Mouse (Mus musculus) hindbrain, postnatal 0 days (tissue): ENCODE data around the gene Sorbs1. TPM values are rescaled to one million over a fixed set of nuclear protein-coding genes. Genes with fewer than 3 reads are reported as not detected.
A peak's percentile ranks its signal among the peaks of the same experiment; 100 is the strongest.

Experiments used
- ATAC-seq: fragments of 200-750 bp; cut with Nextera tagmentation; 2 replicates; pipeline ENCODE4 v1.8.0; 2017; ENCODE audit warnings: mild to moderate bottlenecking, moderate TSS enrichment, moderate library complexity
- DNase-seq: peaks from one replicate; pipeline ENCODE4 v3.0.0-alpha.2; 2015; ENCODE audit warnings: low spot score
- H3K27ac ChIP-seq: fragments of 300-500 bp; sonication (generic); 2 replicates; pipeline ENCODE4 v1.5.1; 2014; ENCODE audit warnings: mild to moderate bottlenecking
- H3K27me3 ChIP-seq: fragments of 300-500 bp; sonication (generic); 2 replicates; pipeline ENCODE4 v1.6.1; 2014; ENCODE audit warnings: low read length, mixed read lengths; ENCODE audit not compliant: insufficient read depth
- H3K36me3 ChIP-seq: fragments of 300-500 bp; sonication (generic); 2 replicates; pipeline ENCODE4 v1.6.1; 2014; ENCODE audit warnings: low read length, mixed read lengths; ENCODE audit not compliant: insufficient read depth
- H3K4me1 ChIP-seq: fragments of 300-500 bp; sonication (generic); 2 replicates; pipeline ENCODE4 v1.6.1; 2014; ENCODE audit warnings: antibody characterized with exemption, low read length, mixed read lengths; ENCODE audit not compliant: insufficient read depth
- H3K4me2 ChIP-seq: fragments of 300-500 bp; sonication (generic); 2 replicates; pipeline ENCODE4 v1.6.1; 2014; ENCODE audit warnings: low read depth, mild to moderate bottlenecking, low read length, moderate library complexity, mixed read lengths
- H3K4me3 ChIP-seq: fragments of 300-500 bp; sonication (generic); 2 replicates; pipeline ENCODE4 v1.5.1; 2014; ENCODE audit warnings: low read length
- H3K9ac ChIP-seq: fragments of 300-500 bp; sonication (generic); replicated peaks from 2 replicates; pipeline ENCODE4 v1.6.1; 2014; ENCODE audit warnings: mild to moderate bottlenecking, low read length, moderate library complexity, mixed read lengths
- H3K9me3 ChIP-seq: fragments of 300-500 bp; sonication (generic); 2 replicates; pipeline ENCODE4 v1.6.1; 2016; ENCODE audit warnings: low read length, mixed read lengths
- CTCF ChIP-seq: IDR thresholded peaks from 2 replicates; pipeline ENCODE4 v1.5.1; 2016; ENCODE audit warnings: antibody characterized with exemption, control low read depth, low read depth
- WGBS: fragments of 180-500 bp; shearing (Covaris S2); extraction: QIAGEN DNeasy Blood & Tissue Kit; methylation state at CpG from one replicate; pipeline ENCODE4 v1.1.7; 2014; 5-methylcytosine and 5-hydroxymethylcytosine counted together
- polyA plus RNA-seq: library from polyadenylated mRNA; unstranded; fragments of >200 nt; fragmentation: Nextera tagmentation; extraction: Ambion mirVana; gene quantifications from 2 replicates; pipeline ENCODE4 v1.2.1, GENCODE M21; 2015
- total RNA-seq: library from RNA; depleted of rRNA; stranded (reverse); fragments of >200 nt; gene quantifications from 2 replicates; pipeline ENCODE4 v1.2.3, GENCODE M21; 2014

Sorbs1 gene
- total and polyA plus RNA-seq, 2 experiments from 2014 or later = 52.4 to 70.4 TPM

- Histone ChIP-seq H3K36me3 (peaks cover 11% of the 10 kb centered on the region), H3K9me3 (no peaks in the 10 kb centered on the region), H3K4me1 (peaks cover 5% of the 10 kb centered on the region; the same call in 1 of the 2 replicates), H3K9ac (no peak overlapping the region), H3K4me2 (no peak overlapping the region), H3K27me3 (no peaks in the 10 kb centered on the region), H3K27ac (peak overlapping the region; percentile 77), H3K4me3 (no peak overlapping the region)
- ATAC-seq (no peak), DNase-seq (no peak)
- 26% methylated on average over 2 of the region's 2 CpGs for WGBS
- no peak for TF ChIP-seq CTCF
These were observed 164.9 kb downstream of the Sorbs1 start for GRCm38 (mm10) chr19:40348652-40349051.

DNA sequence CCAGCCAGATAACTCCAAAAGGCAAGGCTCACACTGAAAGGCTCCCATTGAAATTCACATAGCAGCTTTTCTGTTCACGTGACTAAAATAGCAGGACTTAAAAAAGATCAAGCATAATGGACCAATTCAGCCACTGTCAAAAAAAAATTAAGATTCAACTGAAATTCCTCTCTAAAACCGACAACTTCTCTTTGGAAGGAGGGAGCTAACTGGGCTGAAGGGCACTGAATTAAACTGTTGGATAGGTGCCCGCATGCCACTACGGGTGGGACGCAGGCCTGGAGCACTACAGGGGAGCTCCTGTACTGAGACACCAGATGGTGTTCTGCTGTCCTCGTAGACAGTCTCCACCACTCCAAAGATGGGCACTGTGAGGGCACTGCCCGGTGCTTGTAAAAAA lies 165.4 kb downstream of the Sorbs1 start:
- Histone ChIP-seq H3K27me3 (no peaks in the 10 kb centered on the region), H3K9ac (no peak overlapping the region), H3K9me3 (no peaks in the 10 kb centered on the region), H3K4me3 (no peak overlapping the region), H3K36me3 (peaks cover 11% of the 10 kb centered on the region), H3K4me2 (no peak overlapping the region), H3K27ac (peak overlapping the region; percentile 77), H3K4me1 (peaks cover 5% of the 10 kb centered on the region; the same call in 1 of the 2 replicates)
- TF ChIP-seq CTCF = no peak
- DNase-seq = peak; percentile 81
- peak; percentile 84 for ATAC-seq
- WGBS = 21% methylated on average over 7 of the region's 7 CpGs

DNA sequence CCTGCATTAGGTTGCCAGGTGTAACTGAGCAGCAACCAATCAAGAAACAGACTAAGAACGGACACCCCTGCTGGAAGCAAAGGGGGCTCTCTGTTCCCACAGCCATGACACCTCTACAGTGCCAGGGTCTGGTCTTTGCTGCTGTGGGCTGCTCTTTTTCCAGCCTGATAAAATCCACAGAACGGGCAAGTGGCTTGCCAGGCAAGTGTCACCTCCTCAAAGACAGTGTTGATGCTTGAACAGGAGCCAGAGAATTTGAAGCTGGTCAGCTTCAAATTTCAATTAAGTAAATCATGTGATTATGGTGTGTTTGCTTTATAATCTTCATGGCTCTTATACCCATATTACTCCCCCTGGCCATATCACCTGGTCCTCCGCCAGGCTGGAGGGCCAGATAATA lies 166.7 kb downstream of the Sorbs1 start:
- DNase-seq = no peak
- Histone ChIP-seq H3K4me1 (peaks cover 5% of the 10 kb centered on the region; the same call in 1 of the 2 replicates), H3K27ac (peak overlapping the region; percentile 77; the same call in 1 of the 2 replicates), H3K36me3 (peaks cover 8% of the 10 kb centered on the region), H3K27me3 (no peaks in the 10 kb centered on the region), H3K4me2 (no peak overlapping the region), H3K9me3 (no peaks in the 10 kb centered on the region), H3K9ac (no peak overlapping the region), H3K4me3 (no peak overlapping the region)
- TF ChIP-seq CTCF = no peak
- ATAC-seq = no peak
- WGBS = 60% methylated on average over 3 of the region's 3 CpGs

DNA sequence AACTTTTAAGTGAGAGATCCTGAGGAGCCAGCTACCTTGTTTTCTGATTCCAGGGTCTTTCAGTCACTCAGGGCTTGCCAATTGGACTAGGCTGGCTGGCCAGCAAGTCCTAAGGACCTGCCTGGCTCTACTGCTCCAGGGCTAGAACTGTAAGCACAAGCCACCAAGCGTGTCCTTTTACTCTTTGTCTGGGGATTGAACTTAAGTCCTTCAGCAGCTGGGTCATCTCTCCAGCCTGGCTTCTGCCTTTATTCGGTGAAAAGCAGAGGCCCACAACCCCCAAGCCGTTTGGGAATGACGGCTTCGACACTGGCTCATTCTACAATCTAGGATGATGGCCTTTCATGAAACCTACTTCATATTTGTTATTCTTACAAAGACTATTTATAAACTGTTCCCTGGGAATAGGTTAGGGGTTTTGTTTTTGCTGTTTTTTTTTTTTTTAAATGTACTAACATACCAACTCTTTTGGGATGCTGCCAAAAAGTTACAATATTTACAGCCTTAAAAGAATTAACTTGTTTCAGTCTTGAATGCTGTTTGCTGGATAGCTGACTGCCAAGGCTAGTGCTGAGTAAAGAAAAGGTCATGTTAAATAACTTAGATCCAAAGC lies 167.2 kb downstream of the Sorbs1 start:
- 57% methylated on average over 5 of the region's 5 CpGs for WGBS
- no peak for ATAC-seq

DNA sequence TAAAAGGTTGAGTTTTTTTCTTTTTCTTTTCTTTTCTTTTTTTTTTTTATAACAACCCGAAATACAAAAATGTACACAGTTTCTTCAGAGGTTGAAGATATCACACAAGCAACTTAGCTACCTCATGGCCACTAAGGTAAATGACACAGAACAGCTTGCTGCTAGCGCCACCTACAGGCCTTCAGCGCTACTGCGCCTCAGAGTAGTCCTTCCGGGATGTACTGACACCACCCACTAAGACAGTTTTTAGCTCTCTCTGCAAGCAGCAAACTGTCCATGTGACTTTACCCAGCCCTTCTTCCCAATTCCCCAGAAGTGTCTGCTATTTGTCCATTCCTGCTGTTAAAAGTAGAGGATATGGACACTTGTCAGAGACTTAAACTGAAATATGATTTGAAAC lies 167.9 kb downstream of the Sorbs1 start:
- ATAC-seq = 0 out of 2 replicates have a peak, but pooled peaks have one; percentile 33

More for the DNA sequence above, 167.2 kb downstream of the Sorbs1 start:
- no peak overlapping the region for H3K9ac ChIP-seq
- peak overlapping the region; percentile 77; the same call in 1 of the 2 replicates for H3K27ac ChIP-seq
- H3K36me3 ChIP-seq = peaks cover 2% of the 10 kb centered on the region
- no peak overlapping the region for H3K4me2 ChIP-seq
- no peak overlapping the region for H3K4me3 ChIP-seq
- TF ChIP-seq CTCF = no peak
- no peak for DNase-seq
- H3K4me1 ChIP-seq = peaks cover 5% of the 10 kb centered on the region; the same call in 1 of the 2 replicates
- no peaks in the 10 kb centered on the region for H3K27me3 ChIP-seq
- no peaks in the 10 kb centered on the region for H3K9me3 ChIP-seq

DNA sequence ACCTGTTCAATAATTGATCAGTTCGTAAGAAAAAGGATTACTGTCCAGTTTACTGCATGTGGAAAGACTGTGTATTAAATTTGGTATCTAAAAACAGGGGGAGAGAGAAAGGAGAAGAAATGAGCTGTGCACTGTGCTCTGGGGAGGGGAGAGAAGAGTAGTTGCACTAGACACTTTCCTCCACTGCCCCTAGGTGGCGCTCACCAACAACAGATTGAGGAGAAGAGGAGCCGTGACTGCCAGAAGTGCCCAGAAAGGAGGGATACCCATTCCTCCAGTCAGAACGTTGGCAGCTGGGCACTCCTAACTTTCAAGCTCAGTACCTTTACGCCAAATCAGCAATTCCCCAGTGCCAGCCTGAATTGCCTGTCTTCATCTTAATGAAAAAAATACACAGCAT lies 170.6 kb downstream of the Sorbs1 start:
- peak; percentile 79 for ATAC-seq
- H3K36me3 ChIP-seq = peaks cover 4% of the 10 kb centered on the region; the same call in 1 of the 2 replicates
- H3K27me3 ChIP-seq = no peaks in the 10 kb centered on the region
- TF ChIP-seq CTCF = peak; percentile 93
- H3K27ac ChIP-seq = no peak overlapping the region
- whole genome bisulfite sequencing = 9% methylated on average over 5 of the region's 5 CpGs
- H3K9ac ChIP-seq = no peak overlapping the region
- H3K4me3 ChIP-seq = no peak overlapping the region
- H3K4me1 ChIP-seq = no peaks in the 10 kb centered on the region
- peak; percentile 87 for DNase-seq
- H3K4me2 ChIP-seq = no peak overlapping the region
- H3K9me3 ChIP-seq = no peaks in the 10 kb centered on the region

More for the DNA sequence above, 167.9 kb downstream of the Sorbs1 start:
- DNase-seq = peak; percentile 83
- Histone ChIP-seq H3K4me1 (peaks cover 5% of the 10 kb centered on the region; the same call in 1 of the 2 replicates), H3K27me3 (no peaks in the 10 kb centered on the region), H3K4me2 (no peak overlapping the region), H3K9me3 (no peaks in the 10 kb centered on the region), H3K27ac (peak overlapping the region; percentile 21; the same call in 1 of the 2 replicates), H3K4me3 (no peak overlapping the region), H3K9ac (no peak overlapping the region), H3K36me3 (no peaks in the 10 kb centered on the region)
- 16% methylated on average over 5 of the region's 5 CpGs for WGBS
- TF ChIP-seq CTCF = peak; percentile 93

GRCm38 (mm10) chr19:40341141-40341540 lies 172.4 kb downstream of the Sorbs1 start:
- no peak overlapping the region for H3K4me2 ChIP-seq
- WGBS = 21% methylated on average over 6 of the region's 6 CpGs
- no peak for ATAC-seq
- H3K9me3 ChIP-seq = no peaks in the 10 kb centered on the region
- no peak for DNase-seq
- no peaks in the 10 kb centered on the region for H3K27me3 ChIP-seq
- no peak for TF ChIP-seq CTCF
- no peaks in the 10 kb centered on the region for H3K4me1 ChIP-seq
- H3K4me3 ChIP-seq = no peak overlapping the region
- H3K9ac ChIP-seq = no peak overlapping the region
- no peak overlapping the region for H3K27ac ChIP-seq
- H3K36me3 ChIP-seq = peaks cover 6% of the 10 kb centered on the region; the same call in 1 of the 2 replicates
